Comparison of ENCODE assay signal across 14 mouse cellular contexts in genomic region chr1:85908754-85909590, GRCm38 (mm10). TPM values are rescaled to one million over a fixed set of nuclear protein-coding genes. Genes with fewer than 3 reads are reported as not detected.
DNase-seq lines count a peak whose midpoint lies in the region; ATAC-seq and TF ChIP-seq lines count a peak whose summit lies in the region.
"Had no signal": no experiment of that assay in that cellular context is flagged by ENCODE, and none has a peak within 500 bp of the region (broad histone marks: within the 10 kb centered on the region; RNA-seq: fewer than 3 reads in every experiment).

No protein-coding gene starts in this region.

- TF ChIP-seq CTCF in lung, embryonic 14.5 days (IDR thresholded peaks at IDR 0.05; ENCODE audit: low read depth): no peak
- no peak for TF ChIP-seq CTCF in lung, adult 2 months (IDR thresholded peaks at IDR 0.05; ENCODE audit: insufficient read depth, low read length)

- H3K9ac ChIP-seq in heart, embryonic 13.5 days: peak overlapping the region; percentile 11; the same call in 1 of the 2 replicates
- no peak overlapping the region for H3K9ac ChIP-seq in lung, embryonic 14.5 days
- H3K9ac ChIP-seq in lung, embryonic 16.5 days (ENCODE audit: low read length): no peak overlapping the region; the same call in 1 of the 2 replicates
- no peak overlapping the region for H3K9ac ChIP-seq in stomach, embryonic 16.5 days (ENCODE audit: low read length)
- H3K9ac ChIP-seq: embryonic facial prominence, embryonic 15.5 days; neural tube, embryonic 13.5 days had no signal

- 38% methylated on average over 13 of the region's 13 CpGs for WGBS in heart, embryonic 13.5 days
- WGBS in lung, embryonic 14.5 days: 17% methylated on average over 13 of the region's 13 CpGs
- WGBS in lung, adult 2 months: 21% methylated on average over 13 of the region's 13 CpGs
- 17% methylated on average over 13 of the region's 13 CpGs for WGBS in lung, embryonic 16.5 days
- 20% methylated on average over 13 of the region's 13 CpGs for WGBS in stomach, embryonic 16.5 days

- no peak for TF ChIP-seq POLR2A in lung, adult 2 months (IDR thresholded peaks at IDR 0.05; ENCODE audit: borderline replicate concordance, extremely low read depth, low read depth, low read length)

- intact Hi-C loops in heart, postnatal 14 days (cut with DNase I): no loop called here

- no peaks in the 10 kb centered on the region for H3K27me3 ChIP-seq in heart, embryonic 13.5 days (replicated peaks)
- H3K27me3 ChIP-seq in lung, embryonic 14.5 days (ENCODE audit: insufficient read depth, low read length): no peaks in the 10 kb centered on the region
- H3K27me3 ChIP-seq in lung, embryonic 16.5 days (ENCODE audit: control insufficient read depth, insufficient read depth, low read depth, low read length): no peaks in the 10 kb centered on the region
- no peaks in the 10 kb centered on the region for H3K27me3 ChIP-seq in stomach, embryonic 16.5 days (ENCODE audit: control insufficient read depth, insufficient read depth, low read length)
- H3K27me3 ChIP-seq: embryonic facial prominence, embryonic 15.5 days; neural tube, embryonic 13.5 days had no signal

- H3K27ac ChIP-seq in heart, embryonic 13.5 days (replicated peaks): peak overlapping the region; percentile 62
- H3K27ac ChIP-seq in lung, embryonic 14.5 days (ENCODE audit: low read depth): peak overlapping the region; percentile 56; the same call in 1 of the 2 replicates
- peak overlapping the region; percentile 28 for H3K27ac ChIP-seq in lung, embryonic 16.5 days (ENCODE audit: low read length)
- peak overlapping the region; percentile 69; the same call in 1 of the 2 replicates for H3K27ac ChIP-seq in stomach, embryonic 16.5 days (ENCODE audit: low read length)
- H3K27ac ChIP-seq: embryonic facial prominence, embryonic 15.5 days; neural tube, embryonic 13.5 days had no signal

- no peak for ATAC-seq in heart, embryonic 13.5 days (ENCODE audit: extremely low read depth, insufficient number of reproducible peaks, low FRiP score, low TSS enrichment)
- peak; percentile 76 for ATAC-seq in lung, embryonic 14.5 days (ENCODE audit: insufficient read depth)
- ATAC-seq in lung, embryonic 16.5 days (ENCODE audit: low read depth): peak; percentile 92
- ATAC-seq in stomach, embryonic 16.5 days (ENCODE audit: insufficient read depth, low FRiP score): peak; percentile 88

- no peak for DNase-seq in heart, postnatal 14 days
- peak; percentile 69 for DNase-seq in lung, embryonic 14.5 days
- DNase-seq in lung, adult 2 months: no peak
- DNase-seq in cerebellum, adult 11-12 months: no peak
- DNase-seq in layer of hippocampus, adult 9-11 months: no peak
- DNase-seq: cerebellum, postnatal 10 days; gastrocnemius, postnatal 10 days; kidney, adult 18-20 months; thymus, postnatal 25 days had no signal

- no peak overlapping the region for H3K4me2 ChIP-seq in heart, embryonic 13.5 days
- H3K4me2 ChIP-seq in lung, embryonic 14.5 days: no peak overlapping the region
- no peak overlapping the region for H3K4me2 ChIP-seq in lung, embryonic 16.5 days (ENCODE audit: low read depth, low read length)
- H3K4me2 ChIP-seq in stomach, embryonic 16.5 days (ENCODE audit: low read depth, low read length): no peak overlapping the region
- H3K4me2 ChIP-seq: embryonic facial prominence, embryonic 15.5 days; neural tube, embryonic 13.5 days had no signal

- no peak overlapping the region for H3K4me3 ChIP-seq in heart, embryonic 13.5 days
- no peak overlapping the region for H3K4me3 ChIP-seq in lung, embryonic 14.5 days (ENCODE audit: low read depth, low read length)
- no peak overlapping the region for H3K4me3 ChIP-seq in lung, adult 2 months (replicated peaks; ENCODE audit: extremely low read depth, low read depth, low read length)
- H3K4me3 ChIP-seq in lung, embryonic 16.5 days (ENCODE audit: low read length): no peak overlapping the region
- H3K4me3 ChIP-seq in stomach, embryonic 16.5 days (replicated peaks; ENCODE audit: low read length): no peak overlapping the region
- H3K4me3 ChIP-seq: embryonic facial prominence, embryonic 15.5 days; neural tube, embryonic 13.5 days had no signal

- peaks cover 62% of the 10 kb centered on the region for H3K36me3 ChIP-seq in heart, embryonic 13.5 days
- peaks cover 41% of the 10 kb centered on the region for H3K36me3 ChIP-seq in lung, embryonic 14.5 days (ENCODE audit: insufficient read depth)
- H3K36me3 ChIP-seq in lung, embryonic 16.5 days (ENCODE audit: control insufficient read depth, insufficient read depth, low read length): peaks cover 32% of the 10 kb centered on the region
- peaks cover 14% of the 10 kb centered on the region for H3K36me3 ChIP-seq in stomach, embryonic 16.5 days (ENCODE audit: control insufficient read depth, insufficient read depth, low read length)

- H3K9me3 ChIP-seq in heart, embryonic 13.5 days: no peaks in the 10 kb centered on the region
- no peaks in the 10 kb centered on the region for H3K9me3 ChIP-seq in lung, embryonic 14.5 days (ENCODE audit: low read depth, low read length)
- no peaks in the 10 kb centered on the region for H3K9me3 ChIP-seq in lung, embryonic 16.5 days (ENCODE audit: control insufficient read depth, low read length)
- H3K9me3 ChIP-seq in stomach, embryonic 16.5 days (replicated peaks; ENCODE audit: control insufficient read depth, low read length): no peaks in the 10 kb centered on the region
- H3K9me3 ChIP-seq: embryonic facial prominence, embryonic 15.5 days; neural tube, embryonic 13.5 days had no signal

- peaks cover 46% of the 10 kb centered on the region for H3K4me1 ChIP-seq in heart, embryonic 13.5 days
- peaks cover 7% of the 10 kb centered on the region for H3K4me1 ChIP-seq in lung, embryonic 14.5 days (ENCODE audit: insufficient read depth)
- peaks cover 8% of the 10 kb centered on the region for H3K4me1 ChIP-seq in lung, adult 2 months (ENCODE audit: control insufficient read depth, insufficient read depth, low read length)
- peaks cover 16% of the 10 kb centered on the region for H3K4me1 ChIP-seq in lung, embryonic 16.5 days (replicated peaks; ENCODE audit: control insufficient read depth, insufficient read depth, low read length)
- peaks cover 18% of the 10 kb centered on the region for H3K4me1 ChIP-seq in stomach, embryonic 16.5 days (ENCODE audit: control insufficient read depth, insufficient read depth, low read length)
- H3K4me1 ChIP-seq: embryonic facial prominence, embryonic 15.5 days; neural tube, embryonic 13.5 days had no signal

RNA-seq across cellular contexts. Expression of gene Itm2c, which starts 14.9 kb away (rescaled TPM):
- polyA plus RNA-seq in heart, embryonic 13.5 days (2015; fragmentation: Nextera tagmentation; extraction: Ambion mirVana): 246 and 255 TPM in 2 replicates
- total RNA-seq in heart, postnatal 14 days (2021): 10 to 100 TPM; 87.2 to 93.8 TPM
- 99.5 and 107 TPM in 2 replicates for polyA plus RNA-seq in lung, embryonic 14.5 days (2014; fragmentation: Nextera tagmentation; extraction: Ambion mirVana)
- polyA plus RNA-seq in lung, adult 2 months (2012; rRNA removed): 232 and 319 TPM in 2 replicates
- polyA plus RNA-seq in lung, embryonic 16.5 days (2015; fragmentation: Nextera tagmentation; extraction: Ambion mirVana): 210 and 215 TPM in 2 replicates
- polyA plus RNA-seq in stomach, embryonic 16.5 days (2015; fragmentation: Nextera tagmentation; extraction: Ambion mirVana): 168 and 175 TPM in 2 replicates

RNA-seq across cellular contexts. Expression of gene 4933407L21Rik, which starts 19.3 kb away (rescaled TPM):
- polyA plus RNA-seq in heart, embryonic 13.5 days (2015; fragmentation: Nextera tagmentation; extraction: Ambion mirVana): 0.19 TPM in 1 of 2 replicates, not detected in the other
- not detected for total RNA-seq in heart, postnatal 14 days (2021)
- not detected in 2 replicates for polyA plus RNA-seq in lung, embryonic 14.5 days (2014; fragmentation: Nextera tagmentation; extraction: Ambion mirVana)
- not detected in 2 replicates for polyA plus RNA-seq in lung, adult 2 months (2012; rRNA removed)
- polyA plus RNA-seq in lung, embryonic 16.5 days (2015; fragmentation: Nextera tagmentation; extraction: Ambion mirVana): 0.25 and 0.39 TPM in 2 replicates
- polyA plus RNA-seq in stomach, embryonic 16.5 days (2015; fragmentation: Nextera tagmentation; extraction: Ambion mirVana): 0.44 and 0.51 TPM in 2 replicates
- total RNA-seq: gastrocnemius, postnatal 10 days had no signal

RNA-seq across cellular contexts. Expression of gene Gpr55, which starts 51.8 kb away (rescaled TPM):
- 0.04 TPM in 1 of 2 replicates, not detected in the other for polyA plus RNA-seq in heart, embryonic 13.5 days (2015; fragmentation: Nextera tagmentation; extraction: Ambion mirVana)
- not detected for total RNA-seq in heart, postnatal 14 days (2021)
- not detected in 2 replicates for polyA plus RNA-seq in lung, embryonic 14.5 days (2014; fragmentation: Nextera tagmentation; extraction: Ambion mirVana)
- 0.49 and 0.58 TPM in 2 replicates for polyA plus RNA-seq in lung, adult 2 months (2012; rRNA removed)
- 0.05 TPM in 1 of 2 replicates, not detected in the other for polyA plus RNA-seq in lung, embryonic 16.5 days (2015; fragmentation: Nextera tagmentation; extraction: Ambion mirVana)
- polyA plus RNA-seq in stomach, embryonic 16.5 days (2015; fragmentation: Nextera tagmentation; extraction: Ambion mirVana): 0.04 and 0.10 TPM in 2 replicates
- total RNA-seq: gastrocnemius, postnatal 10 days had no signal
- polyA plus RNA-seq: neural tube, embryonic 13.5 days had no signal
